Mouse (Mus musculus) E14TG2a.4 (cell line): Measurements from ENCODE around the gene Pgm2.

Experiments used
- CTCF ChIP-seq: conservative IDR thresholded peaks from 2 replicates; pipeline ENCODE4 v1.5.1; 2014; ENCODE audit warnings: low read length
- NANOG ChIP-seq: IDR thresholded peaks from 2 replicates; pipeline ENCODE4 v1.6.1; 2014; ENCODE audit warnings: borderline replicate concordance, low read length, mixed read lengths
- POU5F1 ChIP-seq: IDR thresholded peaks from 2 replicates; pipeline ENCODE4 v1.6.1; 2014; ENCODE audit warnings: low read length, borderline replicate concordance

DNA sequence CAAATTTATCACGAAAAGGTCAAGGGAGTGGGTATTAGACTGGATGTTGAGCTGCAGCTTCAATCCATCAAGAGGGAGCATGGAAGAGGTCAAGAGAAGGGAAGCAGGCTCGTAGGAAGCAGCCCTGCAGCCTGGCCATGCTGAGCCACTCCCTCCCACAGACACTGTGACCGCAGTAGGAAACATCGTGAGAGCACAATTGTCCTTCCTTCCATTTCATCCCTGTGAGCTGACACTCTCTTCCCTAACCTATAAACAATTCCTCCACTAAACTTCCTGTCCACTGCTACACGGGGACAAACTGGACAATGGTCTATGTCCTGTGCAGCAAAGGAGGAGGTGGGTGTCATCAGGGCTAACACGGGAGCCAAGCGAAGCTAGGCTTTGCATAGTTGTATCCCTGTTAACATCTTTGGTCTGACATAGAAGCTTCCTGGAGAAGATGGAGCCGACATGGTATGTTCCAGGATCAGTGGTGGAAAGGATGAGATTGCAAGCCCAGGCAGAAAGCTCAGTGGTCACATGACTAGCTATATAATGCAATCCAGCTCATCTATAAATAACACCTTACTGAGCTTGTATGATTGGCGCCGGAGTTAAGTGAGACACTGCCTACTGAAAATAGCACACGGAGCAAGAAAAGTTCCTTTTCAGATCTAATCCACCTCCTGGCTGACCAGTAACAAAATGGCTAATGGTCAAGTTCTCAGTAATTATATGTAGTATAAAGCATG is 29.0 kb upstream of the Pgm2 start:
- TF ChIP-seq CTCF (no peak), NANOG (no peak), POU5F1 (no peak)
